Mouse (Mus musculus) hindbrain, embryonic 15.5 days (tissue): Measurements from ENCODE around the gene Knop1. TPM values are rescaled to one million over a fixed set of nuclear protein-coding genes. Genes with fewer than 3 reads are reported as not detected.

Experiments used
- ATAC-seq: fragments of 200-750 bp; cut with Nextera tagmentation; 2 replicates; pipeline ENCODE4 v1.8.0; 2017; ENCODE audit warnings: low read depth, moderate number of reproducible peaks, moderate TSS enrichment; ENCODE audit not compliant: low FRiP score
- H3K27ac ChIP-seq: fragments of 300-500 bp; sonication (generic); replicated peaks from 2 replicates; pipeline ENCODE4 v1.5.1; 2015; ENCODE audit warnings: mild to moderate bottlenecking, inconsistent platforms
- H3K27me3 ChIP-seq: fragments of 300-500 bp; sonication (generic); 2 replicates; pipeline ENCODE4 v1.6.1; 2015; ENCODE audit warnings: control low read depth, inconsistent platforms
- H3K36me3 ChIP-seq: fragments of 300-500 bp; sonication (generic); 2 replicates; pipeline ENCODE4 v1.6.1; 2015; ENCODE audit warnings: control low read depth, inconsistent platforms
- H3K4me1 ChIP-seq: fragments of 300-500 bp; sonication (generic); replicated peaks from 2 replicates; pipeline ENCODE4 v1.6.1; 2015; ENCODE audit warnings: control low read depth, inconsistent platforms
- H3K4me2 ChIP-seq: fragments of 300-500 bp; sonication (generic); 2 replicates; pipeline ENCODE4 v1.6.1; 2015; ENCODE audit warnings: moderate library complexity, mild to moderate bottlenecking, inconsistent platforms
- H3K4me3 ChIP-seq: fragments of 300-500 bp; sonication (generic); 2 replicates; pipeline ENCODE4 v1.5.1; 2015; ENCODE audit warnings: mild to moderate bottlenecking, inconsistent platforms
- H3K9ac ChIP-seq: fragments of 300-500 bp; sonication (generic); 2 replicates; pipeline ENCODE4 v1.6.1; 2015; ENCODE audit warnings: inconsistent platforms
- H3K9me3 ChIP-seq: fragments of 300-500 bp; sonication (generic); 2 replicates; pipeline ENCODE4 v1.6.1; 2016; ENCODE audit warnings: control low read depth, inconsistent platforms
- WGBS: fragments of 180-500 bp; shearing (Covaris S2); methylation state at CpG from one replicate; pipeline ENCODE4 v1.1.7; 2015; 5-methylcytosine and 5-hydroxymethylcytosine counted together
- polyA plus RNA-seq: library from polyadenylated mRNA; unstranded; fragments of >200 nt; fragmentation: Nextera tagmentation; extraction: Ambion mirVana; gene quantifications from 2 replicates; pipeline ENCODE4 v1.2.1, GENCODE M21; 2015

The Knop1 gene
- polyA plus RNA-seq, 1 experiment from 2014 or later, result 70.1 TPM

DNA sequence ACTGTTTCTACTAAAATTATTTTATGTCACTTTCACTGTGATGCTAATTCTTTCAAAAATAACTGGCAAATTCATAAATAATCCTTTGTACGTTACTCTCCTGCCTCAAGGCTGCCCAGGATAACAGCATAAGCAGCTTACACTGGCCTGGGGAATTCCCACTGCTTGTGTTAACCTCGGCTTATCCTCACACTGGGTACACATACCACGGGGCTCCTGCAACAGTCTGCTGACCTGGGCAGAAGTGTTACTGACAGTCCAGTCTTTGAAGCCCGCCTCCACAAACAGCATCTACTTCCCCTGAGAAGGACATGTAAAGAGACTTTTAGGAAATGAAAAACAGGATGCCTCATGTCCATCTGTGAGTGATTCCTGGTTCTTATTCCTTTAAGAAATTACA, 13.1 kb downstream of the Knop1 start:
- 80% methylated on average over 4 of the region's 4 CpGs for WGBS
- no peak for ATAC-seq
- Histone ChIP-seq H3K27ac (no peak overlapping the region), H3K9me3 (no peaks in the 10 kb centered on the region), H3K9ac (no peak overlapping the region), H3K4me3 (no peak overlapping the region), H3K4me2 (no peak overlapping the region), H3K36me3 (peaks cover 73% of the 10 kb centered on the region), H3K27me3 (no peaks in the 10 kb centered on the region), H3K4me1 (0 out of 2 replicates have a peak, but pooled peaks cover 5% of the 10 kb centered on the region)

DNA sequence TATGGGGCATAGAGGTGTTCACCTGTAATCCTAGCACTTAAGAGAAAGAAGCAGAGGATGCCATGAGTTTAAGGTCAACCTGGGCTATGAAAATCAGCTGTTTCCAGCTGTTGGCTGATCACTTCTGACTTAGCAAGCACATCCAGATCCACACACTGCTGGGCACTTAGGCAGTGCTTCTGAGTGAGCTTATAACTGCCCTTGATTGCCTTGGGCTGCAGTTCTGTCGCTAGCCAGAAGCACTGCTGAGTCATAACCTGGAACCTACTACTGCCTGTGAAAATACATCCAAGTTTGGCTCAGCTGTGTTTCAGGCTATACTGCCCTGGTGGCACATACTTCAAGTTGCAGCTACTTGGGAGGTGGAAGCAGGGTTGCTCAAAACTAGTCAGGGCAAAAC, 14.3 kb downstream of the Knop1 start:
- Histone ChIP-seq H3K4me2 (no peak overlapping the region), H3K9me3 (no peaks in the 10 kb centered on the region), H3K36me3 (peaks cover 77% of the 10 kb centered on the region), H3K9ac (no peak overlapping the region), H3K27ac (no peak overlapping the region), H3K27me3 (no peaks in the 10 kb centered on the region), H3K4me3 (no peak overlapping the region), H3K4me1 (0 out of 2 replicates have a peak, but pooled peaks cover 5% of the 10 kb centered on the region)
- WGBS, result 50% methylated on average over 1 of the region's 1 CpGs
- ATAC-seq, result peak; percentile 40; the same call in 1 of the 2 replicates

DNA sequence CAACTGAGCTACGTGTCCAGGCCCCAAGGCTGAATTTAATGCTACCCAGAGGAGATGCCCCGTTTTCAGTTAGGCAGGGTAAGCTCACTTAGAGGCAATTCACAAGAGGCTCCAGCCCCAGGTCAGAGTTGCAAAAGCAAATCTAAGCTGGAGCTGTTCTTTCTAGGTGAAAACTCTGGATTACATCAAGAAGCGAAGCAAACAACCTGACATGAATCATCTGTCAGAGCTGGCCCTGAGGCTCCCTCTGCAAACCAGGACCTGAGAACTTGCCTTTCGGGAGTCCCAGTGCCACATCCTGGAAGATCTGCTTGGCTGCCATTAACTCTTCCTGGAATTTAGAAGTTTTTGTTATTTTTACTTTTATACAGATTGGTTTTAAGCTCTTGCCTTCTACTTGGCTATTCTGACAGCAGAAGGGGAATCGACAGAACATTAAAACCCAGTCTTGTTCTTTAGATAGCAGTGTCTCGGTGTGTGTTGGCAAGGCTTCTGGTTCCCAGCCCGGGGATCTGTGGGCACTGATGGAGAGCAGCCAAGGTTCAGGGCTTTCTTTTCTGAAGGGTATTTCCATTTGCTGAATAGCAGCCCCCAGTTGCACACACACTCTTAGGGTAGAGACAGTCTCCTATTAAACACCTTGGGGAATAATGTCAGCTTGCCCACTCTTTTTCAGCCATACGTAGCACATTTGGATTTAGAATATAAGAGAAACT, 14.9 kb downstream of the Knop1 start:
- Histone ChIP-seq H3K4me2 (no peak overlapping the region), H3K4me1 (0 out of 2 replicates have a peak, but pooled peaks cover 5% of the 10 kb centered on the region), H3K36me3 (peaks cover 74% of the 10 kb centered on the region), H3K9me3 (no peaks in the 10 kb centered on the region), H3K4me3 (no peak overlapping the region), H3K9ac (no peak overlapping the region), H3K27me3 (no peaks in the 10 kb centered on the region), H3K27ac (peak overlapping the region; percentile 57)
- 66% methylated on average over 8 of the region's 8 CpGs for WGBS
- no peak for ATAC-seq

DNA sequence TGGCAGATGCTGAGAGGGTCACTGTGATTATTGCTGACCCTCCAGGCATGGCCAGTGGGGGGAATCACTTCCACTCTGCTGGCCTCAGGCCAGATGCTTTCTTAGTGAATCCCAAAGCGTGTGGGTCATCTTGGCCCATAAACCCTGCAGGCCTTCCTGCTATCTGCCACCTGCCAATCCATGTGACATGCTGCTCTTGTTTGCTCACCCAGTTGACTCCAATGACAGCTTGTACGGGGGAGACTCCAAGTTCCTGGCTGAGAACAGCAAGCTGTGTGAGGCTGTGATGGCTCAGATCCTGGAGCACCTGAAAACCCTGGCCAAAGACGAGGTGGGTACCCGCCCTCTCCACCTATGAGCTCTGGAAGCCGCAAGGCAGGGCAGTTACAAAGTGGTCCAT, 18.2 kb downstream of the Knop1 start:
- no peak overlapping the region for H3K4me2 ChIP-seq
- H3K36me3 ChIP-seq, result peaks cover 73% of the 10 kb centered on the region
- H3K27ac ChIP-seq, result no peak overlapping the region
- H3K27me3 ChIP-seq, result no peaks in the 10 kb centered on the region
- WGBS, result 81% methylated on average over 5 of the region's 5 CpGs
- 0 out of 2 replicates have a peak, but pooled peaks cover 5% of the 10 kb centered on the region for H3K4me1 ChIP-seq
- no peak for ATAC-seq
- H3K4me3 ChIP-seq, result no peak overlapping the region
- H3K9ac ChIP-seq, result no peak overlapping the region
- no peaks in the 10 kb centered on the region for H3K9me3 ChIP-seq

DNA sequence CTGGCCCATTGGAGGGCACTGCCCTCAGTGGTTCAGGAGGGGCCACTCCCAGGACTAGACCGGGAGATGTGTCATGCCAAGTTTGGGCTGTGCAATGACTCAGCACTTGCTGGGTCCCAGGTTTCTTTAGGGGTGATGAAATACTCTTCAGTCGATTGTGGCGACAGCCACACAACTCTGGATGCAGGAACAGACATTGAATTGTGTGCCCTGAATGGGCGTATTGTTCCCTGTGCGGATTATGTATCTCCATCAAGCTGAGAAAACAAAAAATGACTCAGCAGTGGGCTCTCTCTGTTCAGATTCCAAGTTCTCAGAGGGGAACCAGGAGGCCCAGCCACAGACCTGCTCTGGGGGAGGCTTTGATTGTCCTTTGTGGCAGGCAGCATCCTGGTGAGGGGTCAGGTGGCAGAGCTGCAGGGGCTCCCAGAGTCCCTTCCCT, 28.1 kb downstream of the Knop1 start:
- H3K27ac ChIP-seq, result 0 out of 2 replicates have a peak overlapping the region, but pooled peaks have one; percentile 34
- no peak overlapping the region for H3K9ac ChIP-seq
- no peak for ATAC-seq
- no peak overlapping the region for H3K4me3 ChIP-seq
- H3K4me1 ChIP-seq, result peaks cover 11% of the 10 kb centered on the region
- peaks cover 33% of the 10 kb centered on the region for H3K36me3 ChIP-seq
- WGBS, result 33% methylated on average over 5 of the region's 5 CpGs
- no peaks in the 10 kb centered on the region for H3K9me3 ChIP-seq
- H3K4me2 ChIP-seq, result no peak overlapping the region
- no peaks in the 10 kb centered on the region for H3K27me3 ChIP-seq

DNA sequence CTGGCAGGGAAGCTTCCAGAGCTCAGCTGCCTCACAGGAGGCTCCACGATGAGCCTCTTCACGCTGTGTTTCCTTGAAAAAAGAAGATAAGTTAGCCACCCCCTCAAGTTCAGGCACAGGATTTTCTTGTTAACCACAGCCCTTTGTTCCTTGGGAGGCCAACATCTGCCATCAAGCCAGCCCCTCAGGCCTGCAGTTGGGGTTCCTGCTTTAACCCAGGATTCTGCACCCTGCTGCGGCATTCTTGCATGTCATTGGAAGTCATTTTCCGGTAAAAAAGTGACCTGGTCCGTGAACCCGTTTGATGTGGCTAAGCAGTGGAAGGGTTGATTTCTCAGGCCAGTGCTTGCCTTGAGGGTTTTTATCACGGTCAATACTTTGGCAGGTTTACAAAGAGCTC, 31.6 kb downstream of the Knop1 start:
- no peak overlapping the region for H3K9ac ChIP-seq
- H3K4me2 ChIP-seq, result no peak overlapping the region
- H3K27ac ChIP-seq, result no peak overlapping the region
- 55% methylated on average over 7 of the region's 7 CpGs for WGBS
- H3K4me3 ChIP-seq, result no peak overlapping the region
- H3K4me1 ChIP-seq, result peaks cover 11% of the 10 kb centered on the region
- no peaks in the 10 kb centered on the region for H3K27me3 ChIP-seq
- H3K36me3 ChIP-seq, result peaks cover 24% of the 10 kb centered on the region; the same call in 1 of the 2 replicates
- H3K9me3 ChIP-seq, result no peaks in the 10 kb centered on the region
- ATAC-seq, result no peak

DNA sequence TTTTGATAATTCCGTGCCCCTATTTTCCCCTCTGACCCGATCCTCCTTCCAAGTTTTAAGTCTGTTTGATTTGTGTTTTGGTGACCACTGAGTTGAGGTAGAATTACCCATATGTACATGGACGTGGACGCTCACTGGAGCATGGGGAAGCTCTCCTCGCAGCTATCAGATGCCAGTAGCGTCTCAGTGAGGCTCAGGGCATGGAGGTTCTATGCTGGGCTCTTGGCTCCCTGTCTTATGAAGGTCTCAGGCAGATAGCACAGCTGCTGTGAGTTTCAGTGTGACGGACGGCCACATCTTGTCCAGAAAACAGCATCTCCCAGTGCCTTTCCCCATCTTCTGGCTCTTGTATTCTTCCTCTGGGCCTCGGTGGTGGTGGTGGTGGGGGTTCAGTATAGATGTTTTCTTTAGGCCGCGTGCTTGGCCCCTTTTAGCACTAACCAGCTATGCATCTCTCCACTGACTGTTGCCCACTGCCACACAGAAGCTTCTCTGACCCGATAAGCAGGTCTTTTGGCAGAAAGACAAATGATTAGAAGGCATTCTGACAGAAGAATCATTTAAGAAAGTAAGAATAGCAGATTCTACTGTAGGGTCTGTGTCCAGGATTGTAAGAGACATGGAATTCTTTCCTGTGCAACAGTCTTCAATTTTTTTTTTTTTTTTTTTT, 34.0 kb downstream of the Knop1 start:
- WGBS, result 88% methylated on average over 12 of the region's 12 CpGs
- H3K9ac ChIP-seq, result no peak overlapping the region
- H3K4me3 ChIP-seq, result no peak overlapping the region
- H3K27me3 ChIP-seq, result no peaks in the 10 kb centered on the region
- no peaks in the 10 kb centered on the region for H3K4me1 ChIP-seq
- H3K36me3 ChIP-seq, result peaks cover 33% of the 10 kb centered on the region
- no peaks in the 10 kb centered on the region for H3K9me3 ChIP-seq
- no peak overlapping the region for H3K27ac ChIP-seq
- no peak overlapping the region for H3K4me2 ChIP-seq
- ATAC-seq, result no peak

DNA sequence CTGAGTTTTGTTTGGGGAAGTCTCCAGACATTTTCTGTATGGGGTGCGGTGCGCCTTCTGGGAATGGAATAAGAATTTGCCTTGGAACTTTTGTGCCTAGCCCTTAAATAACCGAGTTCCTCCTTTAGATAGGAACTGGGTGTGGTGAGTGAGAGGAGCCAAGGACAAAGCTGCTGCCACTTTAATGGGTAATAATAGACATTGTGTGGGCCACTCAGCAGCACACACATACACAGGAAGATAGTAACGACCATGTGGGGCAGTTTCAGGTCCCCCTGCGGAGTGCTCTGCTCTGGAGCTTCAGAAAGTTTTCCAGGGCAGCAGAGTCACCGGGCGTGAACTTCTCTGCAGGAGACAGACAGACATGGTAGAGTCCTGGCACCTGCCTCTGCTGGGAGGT, 34.7 kb downstream of the Knop1 start:
- Histone ChIP-seq H3K27me3 (no peaks in the 10 kb centered on the region), H3K4me1 (no peaks in the 10 kb centered on the region), H3K4me2 (no peak overlapping the region), H3K4me3 (no peak overlapping the region), H3K36me3 (peaks cover 34% of the 10 kb centered on the region), H3K27ac (no peak overlapping the region), H3K9me3 (no peaks in the 10 kb centered on the region), H3K9ac (no peak overlapping the region)
- WGBS, result 71% methylated on average over 7 of the region's 7 CpGs
- ATAC-seq, result no peak

DNA sequence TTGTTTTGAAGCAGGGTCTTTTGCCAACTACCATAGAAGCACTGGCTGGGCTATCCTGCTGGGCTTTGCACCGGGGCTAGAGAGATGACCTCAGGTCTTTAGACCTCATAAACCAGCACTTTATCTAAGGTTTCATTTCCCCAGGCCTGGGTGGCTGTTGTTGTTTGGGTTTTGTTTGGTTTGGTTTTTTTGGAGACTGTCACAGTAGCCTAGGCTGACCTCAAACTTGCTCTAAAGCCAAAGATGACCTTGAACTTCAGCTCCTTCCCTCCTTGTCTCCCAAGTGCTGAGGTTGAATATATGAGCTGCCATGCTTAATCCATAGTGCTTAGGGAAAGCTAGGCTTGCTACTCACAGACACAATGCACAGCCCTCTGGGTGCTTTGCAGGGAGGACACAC, 36.4 kb downstream of the Knop1 start:
- Histone ChIP-seq H3K4me3 (no peak overlapping the region), H3K9ac (no peak overlapping the region), H3K36me3 (peaks cover 46% of the 10 kb centered on the region), H3K9me3 (no peaks in the 10 kb centered on the region), H3K4me1 (no peaks in the 10 kb centered on the region), H3K27me3 (no peaks in the 10 kb centered on the region), H3K4me2 (no peak overlapping the region), H3K27ac (no peak overlapping the region)
- 87% methylated on average over 1 of the region's 1 CpGs for WGBS
- ATAC-seq, result no peak

DNA sequence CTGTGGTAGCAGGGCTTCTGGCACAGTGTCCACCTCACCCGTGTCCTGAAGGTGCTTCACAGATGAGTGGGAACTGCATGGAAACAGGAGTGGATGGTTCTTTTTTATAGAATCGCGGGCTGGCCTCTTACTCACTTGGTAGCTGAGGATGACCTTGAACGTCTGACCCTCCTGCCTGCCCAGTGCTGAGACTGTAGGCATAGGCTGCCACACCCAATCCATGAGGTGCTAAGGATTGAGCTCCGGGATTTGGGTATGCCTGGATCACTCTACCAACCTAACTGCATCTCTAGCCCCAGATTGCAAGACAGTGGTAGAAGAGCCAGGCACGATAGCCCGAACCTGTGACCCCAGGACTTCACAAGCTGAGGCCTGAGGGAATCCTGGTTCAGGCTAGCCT, 38.3 kb downstream of the Knop1 start:
- Histone ChIP-seq H3K27me3 (no peaks in the 10 kb centered on the region), H3K9me3 (no peaks in the 10 kb centered on the region), H3K27ac (no peak overlapping the region), H3K36me3 (peaks cover 53% of the 10 kb centered on the region), H3K4me1 (no peaks in the 10 kb centered on the region), H3K4me2 (no peak overlapping the region), H3K9ac (no peak overlapping the region), H3K4me3 (no peak overlapping the region)
- WGBS, result 95% methylated on average over 7 of the region's 7 CpGs
- no peak for ATAC-seq

DNA sequence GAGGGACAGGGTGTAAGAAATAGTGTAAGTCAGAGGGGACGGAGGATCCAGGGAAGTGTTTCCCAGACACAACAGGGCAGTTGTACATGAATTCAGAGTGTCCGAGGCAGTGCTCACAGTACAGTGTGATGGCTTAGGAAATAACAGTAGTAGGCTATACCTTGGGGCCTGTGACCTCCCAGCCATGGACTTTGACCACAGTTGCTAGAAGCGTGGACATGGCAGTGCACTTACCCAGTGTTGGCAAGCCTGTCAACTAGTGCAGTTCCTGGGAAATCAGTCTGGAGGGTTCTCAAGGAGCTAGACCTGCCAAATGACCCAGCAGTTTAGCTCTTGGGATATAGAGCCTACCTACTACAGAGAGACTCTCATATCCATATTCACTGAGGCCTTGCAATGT, 39.8 kb downstream of the Knop1 start:
- Histone ChIP-seq H3K27ac (no peak overlapping the region), H3K36me3 (peaks cover 62% of the 10 kb centered on the region), H3K4me1 (no peaks in the 10 kb centered on the region)

DNA sequence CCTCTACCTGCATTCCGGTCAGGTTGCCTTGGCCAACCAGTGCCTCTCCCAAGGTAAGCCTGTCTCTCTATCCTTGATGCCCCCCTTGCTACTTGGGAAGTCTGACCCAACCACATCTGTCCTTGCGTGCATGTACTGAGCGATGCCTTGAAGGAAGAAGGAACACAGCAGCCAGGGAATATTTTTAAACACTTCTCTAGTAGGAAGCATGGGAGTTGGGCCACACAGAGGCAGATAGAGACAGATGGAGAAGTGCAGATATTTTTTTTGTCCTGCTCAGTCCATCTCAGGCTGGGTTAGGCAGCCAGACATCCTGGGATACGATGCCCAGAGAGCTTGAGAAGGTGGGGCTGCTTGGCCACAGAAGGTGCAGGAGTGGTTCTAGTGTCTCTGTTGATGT, 42.5 kb downstream of the Knop1 start:
- 93% methylated on average over 4 of the region's 4 CpGs for WGBS
- Histone ChIP-seq H3K4me2 (no peak overlapping the region), H3K27ac (no peak overlapping the region), H3K9ac (no peak overlapping the region), H3K27me3 (no peaks in the 10 kb centered on the region), H3K4me3 (no peak overlapping the region), H3K9me3 (no peaks in the 10 kb centered on the region), H3K4me1 (no peaks in the 10 kb centered on the region), H3K36me3 (peaks cover 68% of the 10 kb centered on the region)
- ATAC-seq, result no peak

More for the DNA sequence above, 39.8 kb downstream of the Knop1 start:
- H3K9ac ChIP-seq, result no peak overlapping the region
- no peak overlapping the region for H3K4me3 ChIP-seq
- no peak overlapping the region for H3K4me2 ChIP-seq
- WGBS, result 97% methylated on average over 3 of the region's 3 CpGs
- no peak for ATAC-seq
- H3K9me3 ChIP-seq, result no peaks in the 10 kb centered on the region
- no peaks in the 10 kb centered on the region for H3K27me3 ChIP-seq
